Mouse (Mus musculus) left cerebral cortex, postnatal 36 days (tissue): ENCODE data around the gene Nr2e3. TPM values are rescaled to one million over a fixed set of nuclear protein-coding genes. Genes with fewer than 3 reads are reported as not detected.

Experiments
- total RNA-seq, 2 experiments: library from RNA; stranded (reverse); gene quantifications; 2 replicates each; pipeline ENCODE4 v1.2.3; 2021

Nr2e3 gene
- total RNA-seq, 2 experiments from 2014 or later, result not detected

Other genes starting within 250 kb of the Nr2e3 start
- 1 to 10 TPM; 7.6 to 9.0 TPM for gene Senp8, start 209.9 kb downstream of the Nr2e3 start, total RNA-seq
- gene Myo9a, start 209.8 kb downstream of the Nr2e3 start, total RNA-seq, result 10 to 100 TPM; 65.6 to 95.9 TPM